Mouse (Mus musculus) limb, embryonic 13.5 days (tissue): Measurements from ENCODE around the gene Dnajc2. TPM values are rescaled to one million over a fixed set of nuclear protein-coding genes. Genes with fewer than 3 reads are reported as not detected.

Experiments used
- ATAC-seq: fragments of 200-750 bp; cut with Nextera tagmentation; 2 replicates; pipeline ENCODE4 v1.8.0; 2017; ENCODE audit warnings: low read depth, moderate number of reproducible peaks, moderate TSS enrichment; ENCODE audit not compliant: low FRiP score
- H3K27ac ChIP-seq: fragments of 300-500 bp; sonication (generic); 2 replicates; pipeline ENCODE4 v1.5.1; 2015; ENCODE audit warnings: inconsistent platforms, mild to moderate bottlenecking, moderate library complexity
- H3K27me3 ChIP-seq: fragments of 300-500 bp; sonication (generic); 2 replicates; pipeline ENCODE4 v1.6.1; 2015; ENCODE audit warnings: mild to moderate bottlenecking, inconsistent platforms
- H3K36me3 ChIP-seq: fragments of 300-500 bp; sonication (generic); 2 replicates; pipeline ENCODE4 v1.6.1; 2015; ENCODE audit warnings: inconsistent platforms, mild to moderate bottlenecking, moderate library complexity
- H3K4me1 ChIP-seq: fragments of 300-500 bp; sonication (generic); 2 replicates; pipeline ENCODE4 v1.6.1; 2015; ENCODE audit warnings: inconsistent platforms
- H3K4me2 ChIP-seq: fragments of 300-500 bp; sonication (generic); replicated peaks from 2 replicates; pipeline ENCODE4 v1.6.1; 2015; ENCODE audit warnings: inconsistent platforms, mild to moderate bottlenecking, moderate library complexity
- H3K4me3 ChIP-seq: fragments of 300-500 bp; sonication (generic); 2 replicates; pipeline ENCODE4 v1.5.1; 2015; ENCODE audit warnings: moderate library complexity, mild to moderate bottlenecking, inconsistent platforms
- H3K9ac ChIP-seq: fragments of 300-500 bp; sonication (generic); 2 replicates; pipeline ENCODE4 v1.6.1; 2015; ENCODE audit warnings: mild to moderate bottlenecking, inconsistent platforms
- H3K9me3 ChIP-seq: fragments of 300-500 bp; sonication (generic); 2 replicates; pipeline ENCODE4 v1.6.1; 2016; ENCODE audit warnings: inconsistent platforms
- WGBS: fragments of 180-500 bp; shearing (Covaris S2); methylation state at CpG from one replicate; pipeline ENCODE4 v1.1.7; 2015; 5-methylcytosine and 5-hydroxymethylcytosine counted together
- polyA plus RNA-seq: library from polyadenylated mRNA; unstranded; fragments of >200 nt; fragmentation: Nextera tagmentation; extraction: Ambion mirVana; gene quantifications from 2 replicates; pipeline ENCODE4 v1.2.1, GENCODE M21; 2015

The Dnajc2 gene
- 67.5 and 73.5 TPM in 2 replicates for polyA plus RNA-seq

GRCm38 (mm10) chr5:21785053-21785452 is at the start of gene Dnajc2, which contains the start of gene Psmc2:
Gene Dnajc2, minus strand, starts transcription at chr5:21785251.
Gene Psmc2, plus strand, starts transcription at chr5:21785283.
- Histone ChIP-seq H3K9me3 (no peaks in the 10 kb centered on the region), H3K27me3 (no peaks in the 10 kb centered on the region), H3K4me2 (peak within 1 kb of the TSS; percentile 93), H3K4me3 (peak within 1 kb of the TSS; percentile 97), H3K36me3 (peaks cover 30% of the 10 kb centered on the region), H3K27ac (peak within 1 kb of the TSS; percentile 83; the same call in 1 of the 2 replicates), H3K9ac (peak within 1 kb of the TSS; percentile 83), H3K4me1 (peaks cover 18% of the 10 kb centered on the region)
- WGBS: under 1% methylated on average over 37 of the region's 37 CpGs
- peak; percentile 95 for ATAC-seq

- ATAC-seq: no peak
- Histone ChIP-seq H3K4me3 (no peak overlapping the region), H3K27ac (no peak overlapping the region), H3K9ac (no peak overlapping the region), H3K4me2 (no peak overlapping the region), H3K4me1 (no peaks in the 10 kb centered on the region), H3K9me3 (peaks cover 4% of the 10 kb centered on the region; the same call in 1 of the 2 replicates), H3K27me3 (no peaks in the 10 kb centered on the region), H3K36me3 (no peaks in the 10 kb centered on the region)
- 77% methylated on average over 3 of the region's 3 CpGs for WGBS
Observed at GRCm38 (mm10) chr5:21831761-21832160, 46.7 kb upstream of the Dnajc2 start.

GRCm38 (mm10) chr5:21828855-21829254 is 43.8 kb upstream of the Dnajc2 start:
- 69% methylated on average over 4 of the region's 4 CpGs for WGBS
- H3K4me2 ChIP-seq: no peak overlapping the region
- H3K4me3 ChIP-seq: no peak overlapping the region
- no peak overlapping the region for H3K9ac ChIP-seq
- H3K27ac ChIP-seq: no peak overlapping the region
- no peak for ATAC-seq
- no peaks in the 10 kb centered on the region for H3K4me1 ChIP-seq
- H3K27me3 ChIP-seq: no peaks in the 10 kb centered on the region
- H3K36me3 ChIP-seq: no peaks in the 10 kb centered on the region
- peaks cover 4% of the 10 kb centered on the region; the same call in 1 of the 2 replicates for H3K9me3 ChIP-seq

- Histone ChIP-seq H3K9ac (no peak overlapping the region), H3K4me3 (no peak overlapping the region), H3K27me3 (no peaks in the 10 kb centered on the region), H3K4me2 (no peak overlapping the region), H3K4me1 (no peaks in the 10 kb centered on the region), H3K36me3 (no peaks in the 10 kb centered on the region), H3K27ac (no peak overlapping the region), H3K9me3 (peaks cover 4% of the 10 kb centered on the region; the same call in 1 of the 2 replicates)
- no peak for ATAC-seq
- WGBS: 25% methylated on average over 6 of the region's 6 CpGs
Observed at GRCm38 (mm10) chr5:21827643-21828042, 42.6 kb upstream of the Dnajc2 start.

- no peak overlapping the region for H3K27ac ChIP-seq
- H3K4me3 ChIP-seq: no peak overlapping the region
- no peak overlapping the region for H3K4me2 ChIP-seq
- H3K36me3 ChIP-seq: no peaks in the 10 kb centered on the region
- H3K9me3 ChIP-seq: peaks cover 4% of the 10 kb centered on the region; the same call in 1 of the 2 replicates
- H3K4me1 ChIP-seq: no peaks in the 10 kb centered on the region
- H3K9ac ChIP-seq: no peak overlapping the region
- WGBS: 42% methylated on average over 7 of the region's 7 CpGs
- H3K27me3 ChIP-seq: no peaks in the 10 kb centered on the region
- no peak for ATAC-seq
Observed at GRCm38 (mm10) chr5:21826370-21826769, 41.3 kb upstream of the Dnajc2 start.

GRCm38 (mm10) chr5:21813994-21814393 is 28.9 kb upstream of the Dnajc2 start:
- Histone ChIP-seq H3K4me3 (no peak overlapping the region), H3K9ac (no peak overlapping the region), H3K27me3 (no peaks in the 10 kb centered on the region), H3K4me1 (no peaks in the 10 kb centered on the region), H3K9me3 (peaks cover 7% of the 10 kb centered on the region; the same call in 1 of the 2 replicates), H3K36me3 (no peaks in the 10 kb centered on the region), H3K4me2 (no peak overlapping the region), H3K27ac (no peak overlapping the region)
- ATAC-seq: no peak
- 50% methylated on average over 1 of the region's 1 CpGs for WGBS

- Histone ChIP-seq H3K4me1 (no peaks in the 10 kb centered on the region), H3K27ac (no peak overlapping the region), H3K27me3 (no peaks in the 10 kb centered on the region), H3K9me3 (no peaks in the 10 kb centered on the region), H3K9ac (no peak overlapping the region), H3K4me3 (no peak overlapping the region), H3K36me3 (no peaks in the 10 kb centered on the region), H3K4me2 (no peak overlapping the region)
- 63% methylated on average over 10 of the region's 10 CpGs for WGBS
- no peak for ATAC-seq
Observed at GRCm38 (mm10) chr5:21810924-21811323, 25.9 kb upstream of the Dnajc2 start.

GRCm38 (mm10) chr5:21804837-21805236 is 19.8 kb upstream of the Dnajc2 start:
- Histone ChIP-seq H3K4me2 (no peak overlapping the region), H3K36me3 (peaks cover 45% of the 10 kb centered on the region), H3K4me1 (no peaks in the 10 kb centered on the region), H3K9me3 (no peaks in the 10 kb centered on the region), H3K4me3 (no peak overlapping the region), H3K9ac (no peak overlapping the region), H3K27ac (no peak overlapping the region), H3K27me3 (no peaks in the 10 kb centered on the region)
- 79% methylated on average over 4 of the region's 4 CpGs for WGBS
- no peak for ATAC-seq

- Histone ChIP-seq H3K9me3 (no peaks in the 10 kb centered on the region), H3K4me2 (no peak overlapping the region), H3K27ac (no peak overlapping the region), H3K27me3 (no peaks in the 10 kb centered on the region), H3K36me3 (peaks cover 55% of the 10 kb centered on the region), H3K4me1 (no peaks in the 10 kb centered on the region), H3K4me3 (no peak overlapping the region), H3K9ac (no peak overlapping the region)
- 95% methylated on average over 12 of the region's 12 CpGs for WGBS
- ATAC-seq: no peak
Observed at GRCm38 (mm10) chr5:21803691-21804188, 18.7 kb upstream of the Dnajc2 start.

GRCm38 (mm10) chr5:21802907-21803306 is 17.9 kb upstream of the Dnajc2 start:
- WGBS: 90% methylated on average over 9 of the region's 9 CpGs
- H3K36me3 ChIP-seq: peaks cover 60% of the 10 kb centered on the region
- no peak overlapping the region for H3K9ac ChIP-seq
- no peak overlapping the region for H3K4me2 ChIP-seq
- H3K9me3 ChIP-seq: no peaks in the 10 kb centered on the region
- no peaks in the 10 kb centered on the region for H3K4me1 ChIP-seq
- ATAC-seq: no peak
- H3K27me3 ChIP-seq: no peaks in the 10 kb centered on the region
- no peak overlapping the region for H3K4me3 ChIP-seq
- H3K27ac ChIP-seq: no peak overlapping the region

- Histone ChIP-seq H3K9ac (no peak overlapping the region), H3K4me2 (no peak overlapping the region), H3K9me3 (no peaks in the 10 kb centered on the region), H3K4me1 (peaks cover 16% of the 10 kb centered on the region), H3K27ac (no peak overlapping the region), H3K4me3 (no peak overlapping the region), H3K36me3 (peaks cover 31% of the 10 kb centered on the region), H3K27me3 (no peaks in the 10 kb centered on the region)
- ATAC-seq: no peak
Observed at GRCm38 (mm10) chr5:21792166-21792565, 7.1 kb upstream of the Dnajc2 start.

GRCm38 (mm10) chr5:21789061-21789460 is 4.0 kb upstream of the Dnajc2 start:
- Histone ChIP-seq H3K4me1 (peaks cover 18% of the 10 kb centered on the region), H3K27me3 (no peaks in the 10 kb centered on the region), H3K9ac (no peak overlapping the region), H3K27ac (no peak overlapping the region), H3K4me3 (no peak overlapping the region), H3K9me3 (no peaks in the 10 kb centered on the region), H3K4me2 (no peak overlapping the region), H3K36me3 (peaks cover 12% of the 10 kb centered on the region)
- 51% methylated on average over 5 of the region's 5 CpGs for WGBS
- no peak for ATAC-seq
